Mouse (Mus musculus) A20 (cell line): ENCODE results near the gene Cd70.

Experiments used
- DNase-seq: peaks from one replicate; pipeline ENCODE4 v3.0.0-alpha.2; 2011; ENCODE audit warnings: low read depth, low spot score

Gene Cd70

GRCm38 (mm10) chr17:57148994-57149803, at the start of gene Cd70:
TSS of gene Cd70 (minus strand) at chr17:57149777.
- no peak for DNase-seq

GRCm38 (mm10) chr17:57198252-57198651, 48.7 kb upstream of the Cd70 start:
- no peak for DNase-seq

GRCm38 (mm10) chr17:57195326-57196010, 45.9 kb upstream of the Cd70 start:
- no peak for DNase-seq

GRCm38 (mm10) chr17:57194771-57195170, 45.2 kb upstream of the Cd70 start:
- no peak for DNase-seq

- DNase-seq, result peak; percentile 92
These were observed 44.5 kb upstream of the Cd70 start, which contains the start of gene Tnfsf14 for GRCm38 (mm10) chr17:57194041-57194507. TSS of gene Tnfsf14 (minus strand) at chr17:57194177.

GRCm38 (mm10) chr17:57188510-57189192, 39.1 kb upstream of the Cd70 start:
- DNase-seq, result no peak

GRCm38 (mm10) chr17:57185641-57186040, 36.1 kb upstream of the Cd70 start:
- DNase-seq, result no peak

GRCm38 (mm10) chr17:57182871-57183270, 33.3 kb upstream of the Cd70 start:
- DNase-seq, result no peak

GRCm38 (mm10) chr17:57180363-57180762, 30.8 kb upstream of the Cd70 start:
- peak; percentile 32 for DNase-seq

- no peak for DNase-seq
These were observed 23.8 kb upstream of the Cd70 start for GRCm38 (mm10) chr17:57173351-57173750.

- no peak for DNase-seq
These were observed 22.8 kb upstream of the Cd70 start for GRCm38 (mm10) chr17:57172378-57172777.

- DNase-seq, result no peak
These were observed 21.2 kb upstream of the Cd70 start for GRCm38 (mm10) chr17:57170616-57171260.

GRCm38 (mm10) chr17:57166800-57167791, 17.5 kb upstream of the Cd70 start:
- DNase-seq, result peak; percentile 76

GRCm38 (mm10) chr17:57153787-57154186, 4.2 kb upstream of the Cd70 start:
- no peak for DNase-seq

- DNase-seq, result no peak
These were observed 3.4 kb upstream of the Cd70 start for GRCm38 (mm10) chr17:57153006-57153405.

- DNase-seq, result no peak
These were observed 1.2 kb downstream of the Cd70 start for GRCm38 (mm10) chr17:57148343-57148742.

- no peak for DNase-seq
These were observed 4.5 kb downstream of the Cd70 start for GRCm38 (mm10) chr17:57145115-57145514.

- peak; percentile 51 for DNase-seq
These were observed 5.9 kb downstream of the Cd70 start for GRCm38 (mm10) chr17:57143704-57144103.

- DNase-seq, result peak; percentile 57
These were observed 9.9 kb downstream of the Cd70 start for GRCm38 (mm10) chr17:57139708-57140107.

- no peak for DNase-seq
These were observed 10.9 kb downstream of the Cd70 start for GRCm38 (mm10) chr17:57138676-57139075.
